Mouse (Mus musculus) c-Kit-positive CD71-positive TER-119-negative erythroid progenitor cells, embryonic 14.5 days (primary cell): ENCODE data around the gene Kcnip3.

ENCODE experiments used
- DNase-seq: peaks from one replicate; pipeline ENCODE4 v3.0.0-alpha.2; 2013; ENCODE audit warnings: low read depth

The Kcnip3 gene

DNA sequence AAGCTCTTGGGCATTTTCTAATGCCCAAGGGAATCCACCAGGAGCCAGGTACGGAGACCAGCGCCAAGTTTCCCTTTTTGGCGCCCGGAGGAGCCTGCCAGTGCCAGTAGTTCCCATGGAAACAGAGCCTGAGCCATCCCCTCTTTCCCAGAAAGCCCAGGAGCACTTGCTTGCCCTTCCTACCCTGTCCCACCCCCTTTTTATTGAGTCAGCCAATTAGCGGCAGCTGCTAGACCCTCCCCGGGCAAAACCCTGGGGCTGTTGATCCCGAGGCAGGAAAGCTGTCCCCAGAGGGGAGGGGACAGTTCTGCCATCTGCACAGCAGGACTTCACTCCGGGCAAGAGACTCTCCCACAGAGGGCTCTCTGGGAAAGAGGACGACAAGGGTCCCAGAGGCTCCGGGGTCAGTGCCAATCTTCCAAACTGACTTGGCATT, at the start of gene Kcnip3:
Kcnip3 (minus strand) TSS at position 89 of the 436 bp plus-strand sequence.
- no peak for DNase-seq

DNA sequence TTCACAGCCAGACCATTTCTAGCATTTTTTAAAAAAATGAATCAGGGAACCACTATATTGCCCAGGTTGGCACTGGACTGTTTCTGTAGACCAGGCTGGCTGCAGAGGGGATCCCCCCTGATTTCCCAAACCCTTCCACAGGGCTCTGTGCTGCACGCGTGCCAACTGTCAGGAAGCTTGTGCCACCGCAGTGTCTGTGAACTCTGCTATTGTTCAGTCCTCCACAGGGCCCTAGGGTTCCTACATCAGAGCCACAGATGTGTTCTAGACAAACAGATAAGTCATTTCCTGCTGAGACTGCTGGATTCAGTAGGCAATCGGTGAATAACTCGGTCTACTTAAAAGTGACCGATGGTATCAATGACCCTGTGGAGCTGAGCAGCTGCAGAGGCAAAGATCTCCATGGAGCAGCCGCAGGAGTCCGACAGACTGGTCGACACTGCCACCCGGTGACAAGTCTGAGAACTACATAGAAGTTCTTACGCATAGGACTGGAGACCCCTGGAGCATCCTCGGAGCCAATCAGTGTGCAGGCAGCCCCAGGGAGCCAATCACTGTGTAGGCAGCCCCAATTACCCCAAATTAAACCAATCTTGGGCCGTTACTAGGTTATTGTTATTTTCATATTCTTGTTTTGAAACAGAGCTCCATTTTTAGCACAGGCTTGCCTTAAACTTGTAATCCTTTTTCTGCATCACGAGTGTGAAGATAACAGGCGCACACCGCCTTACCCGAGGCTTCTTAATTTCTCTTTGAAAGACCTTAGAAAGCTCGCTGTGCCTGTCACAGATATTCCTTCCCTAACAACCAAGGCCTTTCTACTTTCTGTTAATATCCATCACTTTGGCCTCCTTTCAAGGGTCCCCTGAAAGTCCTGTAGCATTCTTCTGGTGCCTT, 37.4 kb upstream of the Kcnip3 start:
- DNase-seq = peak; percentile 55

DNA sequence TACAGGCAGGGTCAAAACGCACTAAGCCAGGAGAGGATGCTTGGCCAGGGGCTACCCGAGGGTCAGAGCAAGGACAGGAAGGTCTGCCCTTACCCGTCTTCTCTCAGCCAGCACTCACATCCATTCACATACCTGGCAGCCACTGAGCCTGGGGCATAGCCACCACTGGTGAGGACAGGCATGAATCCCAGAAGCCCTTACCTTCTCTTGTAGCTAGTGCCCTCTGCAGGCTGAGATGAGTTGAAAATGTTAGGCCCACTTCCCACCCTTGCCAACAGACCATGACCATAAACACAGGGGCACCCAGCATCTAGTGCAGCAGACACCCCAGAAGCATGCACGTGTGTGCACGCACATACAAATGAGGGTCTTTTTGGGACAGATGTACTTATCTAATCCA, 29.2 kb upstream of the Kcnip3 start:
- no peak for DNase-seq

DNA sequence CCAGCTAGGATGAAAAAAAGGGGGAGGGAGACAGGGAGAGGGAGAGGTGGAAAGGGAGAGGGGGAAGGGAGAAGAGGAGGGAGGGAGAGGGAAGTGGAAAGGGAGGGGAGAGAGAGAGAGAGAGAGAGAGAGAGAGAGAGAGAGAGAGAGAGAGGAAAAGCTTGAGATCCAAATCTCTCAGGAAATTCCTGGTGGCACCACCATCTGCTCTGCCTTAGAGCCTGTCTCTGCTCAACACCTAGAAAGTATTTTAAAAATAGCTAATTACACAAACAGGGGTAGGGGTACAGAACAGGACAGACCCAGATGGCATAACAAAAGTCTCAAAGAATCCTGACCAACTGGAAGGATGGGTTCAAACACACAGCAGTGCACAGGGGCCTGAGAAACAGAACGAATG, 28.6 kb upstream of the Kcnip3 start:
- no peak for DNase-seq

DNA sequence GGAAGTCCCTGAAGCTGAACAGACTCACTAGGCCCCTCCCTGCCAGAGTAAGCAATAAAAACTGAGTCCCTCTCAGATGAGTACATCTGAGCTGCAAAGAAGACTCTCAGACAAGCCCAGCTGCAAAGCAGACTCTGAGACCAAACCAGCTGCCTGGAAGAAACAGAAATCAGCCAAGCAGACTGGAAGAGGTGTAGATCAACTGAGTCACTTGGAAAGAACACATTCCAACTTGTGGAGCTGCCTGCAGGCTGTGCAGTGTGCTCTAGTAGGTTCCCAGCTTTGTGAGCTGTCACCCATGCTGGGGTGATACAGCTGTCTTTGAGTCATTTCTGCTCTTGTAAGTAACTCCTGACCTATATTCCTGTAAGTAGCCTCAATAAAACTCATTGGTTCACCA, 27.8 kb upstream of the Kcnip3 start:
- no peak for DNase-seq

DNA sequence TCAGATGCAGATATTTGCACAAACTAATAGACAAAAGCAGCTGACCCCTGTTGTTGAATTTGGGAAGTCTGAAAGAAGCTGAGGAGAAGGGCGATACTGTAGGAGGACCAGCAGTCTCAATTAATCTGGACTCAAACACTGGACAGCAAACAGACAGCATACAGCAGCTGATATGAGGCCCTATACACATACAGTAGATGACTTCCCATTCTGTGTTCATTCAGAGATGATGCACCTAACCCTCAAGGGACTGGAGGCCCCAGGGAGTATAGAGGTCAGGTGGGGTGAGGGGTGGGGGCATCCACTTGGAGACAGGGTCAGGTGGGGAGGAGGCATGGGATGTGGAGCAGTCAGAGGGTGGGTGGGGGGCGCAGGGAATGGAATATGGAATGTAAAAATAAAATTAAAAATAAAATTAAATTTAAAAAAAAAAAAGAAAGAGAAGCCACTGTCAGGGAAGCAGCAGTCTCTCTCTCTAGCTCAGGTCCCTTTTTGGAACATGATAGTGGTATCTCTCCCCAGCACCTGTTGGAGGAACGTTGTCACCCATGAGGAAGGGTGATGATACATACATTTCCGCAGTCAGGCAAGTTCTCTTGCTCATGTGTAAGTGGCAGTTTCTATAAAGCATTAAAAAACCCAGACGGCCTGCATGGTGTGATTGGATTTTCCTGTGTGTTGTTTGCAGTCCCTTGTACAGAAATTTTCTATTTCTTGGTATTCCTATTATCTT, 26.6 kb upstream of the Kcnip3 start:
- peak; percentile 24 for DNase-seq

DNA sequence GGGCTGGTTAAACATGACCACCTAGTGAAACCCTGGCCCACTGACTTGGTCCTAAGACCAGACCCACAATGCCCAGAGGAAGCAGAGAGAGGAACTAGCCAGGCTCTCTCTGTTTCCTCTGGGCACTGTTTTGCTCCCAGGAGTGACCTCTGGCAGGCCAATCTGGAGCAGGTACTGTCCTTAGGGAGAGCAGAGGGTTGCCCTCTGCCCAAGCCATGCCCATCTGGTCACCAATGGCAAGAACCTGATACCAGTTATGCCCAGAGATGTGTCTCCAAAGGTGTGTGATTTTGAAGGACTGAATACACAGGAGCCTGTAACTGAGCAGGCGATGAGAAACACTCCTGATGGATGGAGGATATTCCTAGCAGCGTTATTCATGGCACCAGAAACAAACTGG, 19.8 kb upstream of the Kcnip3 start:
- DNase-seq = no peak

DNA sequence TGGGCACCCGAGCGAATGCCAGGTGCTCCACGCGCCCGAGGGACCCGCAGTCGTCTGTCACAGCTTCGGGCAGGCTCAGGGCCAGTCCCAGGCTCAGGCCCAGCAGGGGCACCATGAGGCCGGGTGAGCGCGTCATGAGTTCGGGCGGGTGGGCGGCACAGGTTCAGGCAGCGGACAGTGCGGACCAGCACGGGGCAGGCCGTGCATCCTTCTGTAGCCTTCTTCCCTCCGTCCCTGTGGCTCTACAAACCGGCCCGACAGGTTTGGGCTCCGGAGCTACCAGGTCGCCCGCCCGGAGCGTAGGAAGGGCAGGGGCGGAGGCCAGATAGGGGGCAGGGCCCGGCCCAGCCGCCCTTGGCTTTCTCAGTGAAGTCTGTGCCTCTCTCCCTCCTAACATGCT, 19.3 kb upstream of the Kcnip3 start, which contains the start of gene Prom2:
Prom2 (minus strand) TSS at position 283 of the 400 bp plus-strand sequence.
- DNase-seq = no peak

DNA sequence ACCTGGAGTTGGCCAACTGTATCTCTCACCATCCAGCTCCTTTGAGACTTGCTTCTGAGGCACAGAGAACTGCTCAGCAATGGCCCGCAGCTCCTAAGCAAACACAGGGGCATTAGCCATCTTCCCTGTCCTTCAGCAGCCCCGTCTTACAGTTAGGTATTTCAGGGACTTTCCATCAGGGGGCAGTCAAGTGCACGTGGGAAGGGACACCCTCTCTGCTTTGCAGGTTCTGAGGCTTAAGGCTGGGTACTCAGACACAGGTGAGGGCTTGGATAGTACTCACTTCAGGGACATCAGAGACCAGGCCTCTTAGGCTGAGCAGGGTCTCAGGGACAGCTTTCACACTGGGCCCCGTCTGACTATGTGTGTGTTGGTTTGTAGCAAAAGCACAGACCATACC, 17.6 kb upstream of the Kcnip3 start:
- DNase-seq = no peak

DNA sequence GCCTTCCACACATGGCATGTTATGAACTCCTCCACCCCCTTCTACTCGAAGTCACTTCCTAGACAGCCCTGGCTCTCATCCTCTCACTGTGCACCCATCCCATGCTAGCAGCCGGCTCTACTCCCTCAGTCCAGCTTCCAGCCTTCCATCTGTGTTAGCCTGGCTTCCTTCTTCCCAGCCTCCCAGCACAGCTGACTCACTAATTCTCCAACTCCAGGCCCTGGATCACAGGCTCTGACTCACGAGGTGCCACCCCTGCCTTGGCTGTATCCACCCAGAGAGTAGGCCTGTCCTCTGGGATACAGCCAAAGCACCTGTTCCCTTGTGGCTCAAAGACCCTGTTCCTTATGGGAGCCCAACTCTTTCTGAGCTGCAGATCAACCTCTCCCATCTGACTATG, 15.7 kb upstream of the Kcnip3 start:
- no peak for DNase-seq

DNA sequence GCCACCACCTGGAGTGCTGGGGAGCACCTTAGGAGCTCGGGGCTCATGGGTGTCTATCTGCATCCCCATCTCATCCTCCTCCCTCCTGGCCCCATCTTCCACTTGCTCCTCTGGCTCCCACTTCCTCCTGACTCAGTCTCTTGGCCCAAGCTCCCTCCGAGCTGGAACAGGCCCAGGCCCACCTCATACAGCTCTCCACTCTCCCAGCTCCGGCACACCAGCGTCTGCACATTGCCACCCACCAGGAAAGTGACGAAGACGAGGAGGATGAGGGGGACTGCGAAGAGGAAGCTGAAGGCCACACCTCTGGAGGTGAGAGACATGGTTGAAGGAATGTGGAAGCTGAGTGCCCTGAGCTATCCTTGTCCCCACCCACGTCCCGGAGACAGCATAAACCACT, 13.5 kb upstream of the Kcnip3 start:
- DNase-seq = no peak

DNA sequence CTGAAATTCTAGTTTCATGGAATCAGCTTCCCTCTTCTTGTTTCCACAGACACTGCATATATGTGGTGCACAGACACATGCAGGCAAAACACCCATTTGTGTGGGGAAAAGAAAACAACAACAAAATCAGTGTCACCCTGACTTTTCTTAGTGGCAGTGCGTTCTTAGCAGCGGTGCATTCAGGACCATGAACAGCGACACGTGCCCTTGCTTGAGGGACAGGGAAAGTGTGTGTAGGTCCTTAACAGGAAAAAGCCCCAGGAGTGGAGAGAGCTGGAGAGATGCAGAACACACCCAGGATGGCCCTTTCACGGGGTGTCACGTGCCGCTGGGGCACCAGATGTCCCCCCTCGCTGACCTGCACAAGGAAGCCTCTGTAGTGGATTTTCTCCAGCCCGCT, 10.5 kb upstream of the Kcnip3 start:
- peak; percentile 16 for DNase-seq

DNA sequence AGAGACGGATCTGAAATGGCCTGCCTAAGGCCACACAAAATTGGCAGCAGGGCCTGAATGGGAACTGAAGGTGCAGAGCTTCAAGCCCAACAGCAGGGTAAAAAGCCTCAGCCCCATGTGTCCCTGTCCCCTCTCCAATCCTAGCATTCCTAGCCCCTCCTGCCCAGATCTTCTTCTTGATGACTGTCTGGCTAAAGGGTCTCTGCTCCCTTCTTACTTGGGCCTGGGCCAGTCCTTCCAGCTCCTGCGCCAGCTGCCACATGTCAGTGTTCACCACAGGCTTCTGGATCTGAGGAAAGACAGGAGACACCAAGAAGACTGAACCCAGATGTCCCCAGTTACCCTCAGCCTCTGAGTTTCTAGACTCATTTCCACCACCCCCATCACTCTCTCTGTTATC, 9.7 kb upstream of the Kcnip3 start:
- DNase-seq = no peak

DNA sequence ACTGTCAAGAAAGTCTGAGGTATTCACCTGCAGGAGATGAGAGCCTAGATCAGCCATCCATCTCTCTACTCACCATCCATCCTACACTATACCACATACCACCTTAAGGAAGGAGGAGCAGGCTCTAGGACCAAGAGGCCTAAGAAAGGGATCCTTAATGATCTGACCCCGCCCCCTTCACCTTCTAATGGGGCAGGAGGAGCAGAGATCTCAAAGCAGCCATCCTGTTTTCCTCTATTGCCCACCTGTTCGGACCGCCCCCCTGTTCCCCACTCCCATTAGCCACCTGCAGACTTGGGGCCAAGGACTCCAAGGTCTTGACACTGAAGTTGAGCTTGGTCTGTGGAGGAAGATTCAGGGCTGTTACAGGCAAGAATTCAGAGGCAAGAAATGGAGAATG, 8.5 kb upstream of the Kcnip3 start:
- DNase-seq = no peak

DNA sequence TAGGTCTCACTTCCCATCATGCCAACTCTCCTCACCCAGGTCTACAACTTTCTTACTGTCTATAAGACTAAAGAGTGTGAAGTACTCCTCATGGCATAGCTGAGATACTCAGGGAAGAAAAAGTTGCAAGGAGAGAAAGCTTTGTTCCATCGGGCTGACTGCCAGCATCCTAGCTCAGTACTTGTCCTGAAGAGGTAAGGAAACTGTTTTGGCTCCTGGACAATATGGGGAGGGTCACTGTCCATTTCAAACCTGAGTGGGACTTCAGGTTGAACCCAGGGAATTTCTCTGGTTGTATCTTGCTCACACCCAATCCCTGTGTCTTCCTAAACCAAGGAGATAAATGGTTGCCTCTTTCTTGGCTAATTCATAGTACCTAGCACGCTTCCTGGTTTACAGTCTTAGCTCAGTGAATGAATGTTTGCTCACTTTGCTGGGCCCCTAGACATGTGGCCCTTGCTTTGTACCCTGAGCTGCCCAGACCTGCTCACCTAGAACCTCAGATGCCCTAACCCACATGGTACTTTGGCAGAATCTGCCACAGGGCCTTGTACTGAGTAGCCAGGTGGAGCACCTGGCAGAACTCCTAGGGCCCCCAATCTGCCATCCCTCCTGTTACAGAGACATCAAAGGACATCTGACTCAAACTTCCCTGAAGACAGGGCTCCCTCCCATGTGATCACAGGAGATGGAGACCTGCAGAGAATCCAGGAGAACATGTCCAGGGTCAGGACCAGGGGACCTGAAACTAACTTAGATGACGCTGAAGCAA, 3.3 kb upstream of the Kcnip3 start:
- DNase-seq = no peak

DNA sequence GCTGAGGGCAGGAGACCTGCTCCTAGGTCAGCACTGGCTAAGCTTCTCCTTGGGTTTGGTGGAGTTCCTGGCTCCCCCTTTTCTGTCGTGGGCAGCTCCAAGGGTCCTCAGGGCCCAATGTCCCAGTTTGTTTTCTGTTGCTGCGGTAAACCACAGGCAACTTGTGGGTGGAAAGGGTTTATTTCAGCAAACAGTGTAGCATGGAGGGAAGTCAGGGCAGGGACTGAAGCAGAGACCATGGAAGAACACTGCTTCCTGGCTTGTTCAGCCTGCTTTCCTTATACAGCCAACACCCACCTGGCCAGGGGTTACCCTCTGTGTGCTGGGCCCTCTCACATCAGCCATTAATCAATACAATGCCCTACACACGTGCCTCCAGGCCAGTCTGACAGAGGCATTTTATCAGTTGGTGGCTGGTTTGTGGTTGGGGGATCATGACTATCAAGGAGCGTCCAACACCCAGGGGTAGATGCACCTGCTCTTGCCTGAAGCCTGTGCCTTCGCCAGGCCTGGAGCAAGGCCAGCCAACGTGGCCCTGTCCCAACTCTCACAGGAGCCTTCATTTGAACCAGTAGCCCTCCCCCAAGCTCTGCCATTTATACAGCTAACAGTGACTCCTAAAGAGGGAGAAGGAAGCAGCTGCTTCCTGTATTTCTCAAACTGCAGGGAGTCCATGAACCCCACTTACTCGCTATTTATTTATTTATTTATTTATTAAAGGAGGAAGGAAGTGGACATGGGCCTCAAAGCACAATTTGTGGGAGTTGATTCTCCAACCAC, 2.2 kb upstream of the Kcnip3 start:
- DNase-seq = no peak

DNA sequence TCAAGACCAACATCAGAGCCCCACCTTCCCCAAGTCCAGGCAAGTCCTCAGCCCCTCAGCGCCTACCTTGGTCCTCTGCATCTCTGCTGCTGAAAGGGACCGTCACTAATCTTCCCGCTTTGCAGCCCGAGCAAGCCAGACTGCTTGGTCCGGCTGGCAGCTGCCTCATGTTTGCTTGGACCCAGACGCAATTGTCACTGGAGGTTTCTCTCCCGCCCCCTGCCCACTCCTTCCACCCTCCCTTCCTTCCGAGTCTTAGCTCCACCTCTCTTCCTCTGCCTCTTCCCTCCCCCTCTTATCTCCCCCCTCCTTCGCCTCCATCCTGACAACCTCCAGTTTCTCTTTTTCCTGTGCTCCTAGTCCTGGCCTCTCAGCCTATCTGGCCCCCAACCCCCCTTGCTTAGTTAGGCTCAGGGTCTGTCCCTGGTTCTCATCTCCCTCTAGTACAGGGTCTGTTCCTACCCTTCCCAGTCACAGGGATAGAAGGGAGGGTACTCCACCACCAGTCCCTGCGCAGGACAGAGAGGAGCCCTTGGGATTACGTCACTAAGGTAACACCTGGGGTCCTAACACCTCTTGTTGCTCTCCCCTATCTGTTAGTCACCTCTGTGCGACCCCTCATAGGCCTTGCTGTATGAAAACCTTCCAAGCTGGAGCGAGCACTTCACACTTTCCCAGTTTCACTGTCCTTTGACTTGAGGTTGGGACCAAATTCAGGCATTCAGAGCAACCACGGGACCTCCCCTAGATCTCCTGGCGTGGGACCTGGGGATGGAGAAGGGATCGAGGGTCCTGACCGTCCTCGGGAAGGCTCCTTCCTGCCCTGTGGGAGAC, 505 bp downstream of the Kcnip3 start:
- no peak for DNase-seq

DNA sequence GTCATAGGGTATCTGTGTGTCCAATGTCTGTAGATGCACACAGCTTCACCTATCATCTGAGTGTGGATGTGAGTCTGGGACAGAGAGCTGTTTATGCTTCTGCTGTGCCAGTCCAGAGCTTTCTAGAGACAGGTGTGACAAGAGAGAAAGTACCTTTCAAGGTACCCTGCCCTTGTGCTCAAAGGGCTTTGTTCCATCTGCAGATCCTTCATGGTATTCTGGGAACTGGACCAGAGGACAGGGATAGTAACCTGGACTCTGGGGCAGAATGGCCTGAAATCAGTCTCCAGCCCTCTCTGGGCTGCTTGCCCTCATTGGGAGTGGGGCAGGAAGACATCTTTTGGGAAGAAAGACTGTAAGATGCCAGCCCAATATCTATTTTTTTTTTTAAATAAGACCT, 1.8 kb downstream of the Kcnip3 start:
- no peak for DNase-seq

DNA sequence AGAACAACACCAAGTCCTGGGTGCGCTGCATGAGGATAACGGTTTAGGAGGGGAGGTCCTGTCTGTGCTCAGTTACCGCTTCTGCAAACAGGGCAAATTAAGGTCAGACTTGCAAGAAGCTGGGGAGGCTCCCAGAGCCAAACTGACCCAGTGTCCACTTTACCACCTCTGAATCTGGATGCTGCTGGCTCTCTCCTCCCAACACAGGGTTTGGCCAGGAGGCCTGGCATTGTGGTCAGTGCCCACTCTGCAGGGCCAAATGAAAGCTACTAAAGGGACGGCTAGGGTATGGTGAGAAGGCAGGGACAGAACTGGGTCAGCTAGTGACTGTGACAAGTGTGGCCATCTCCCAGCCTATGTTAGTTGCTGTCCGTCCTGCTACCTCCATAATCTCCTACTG, 2.6 kb downstream of the Kcnip3 start:
- DNase-seq = no peak

DNA sequence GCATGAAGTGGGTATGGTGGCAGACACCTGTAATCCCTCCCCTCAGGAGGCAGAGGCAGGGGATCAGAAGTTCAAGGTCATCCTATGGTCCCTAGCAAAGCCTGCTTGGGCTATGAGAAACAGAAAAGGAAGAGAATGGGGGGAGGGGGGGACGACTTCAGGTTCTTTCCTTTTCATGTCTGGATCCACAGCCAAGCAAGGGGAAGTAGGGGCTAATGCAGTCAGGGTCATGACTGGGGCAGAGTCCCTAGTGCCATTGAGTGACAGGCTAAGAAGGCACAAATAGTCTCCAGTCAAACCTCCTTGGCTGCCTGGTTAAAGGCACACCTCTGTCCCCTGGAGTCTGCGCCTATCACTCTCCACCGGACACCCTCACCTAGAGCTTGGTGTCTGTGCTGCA, 3.1 kb downstream of the Kcnip3 start:
- DNase-seq = no peak

DNA sequence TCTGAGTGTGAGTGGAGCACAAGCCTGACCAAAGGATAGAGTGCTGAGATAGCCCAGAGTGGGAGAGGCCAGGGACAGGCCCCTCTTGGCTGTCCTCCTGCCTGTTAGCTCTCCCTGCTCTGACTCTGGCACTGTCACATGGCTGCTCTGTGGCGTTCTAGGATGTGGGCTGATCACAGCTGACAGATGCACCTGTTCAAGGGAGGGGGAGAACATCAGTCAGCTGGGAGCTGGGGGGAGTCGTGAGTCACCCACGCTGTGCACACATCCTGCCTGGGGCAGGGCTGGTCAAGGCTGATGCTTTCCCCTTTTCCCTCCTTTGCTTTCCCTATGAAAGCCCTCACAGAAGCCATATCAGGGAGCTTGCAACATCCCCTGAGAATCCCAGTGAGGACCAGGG, 3.6 kb downstream of the Kcnip3 start:
- no peak for DNase-seq
